Mouse (Mus musculus) embryonic facial prominence, embryonic 11.5 days (tissue): ENCODE measurements around the gene Rras2. TPM values are rescaled to one million over a fixed set of nuclear protein-coding genes. Genes with fewer than 3 reads are reported as not detected.

Experiments used
- ATAC-seq: fragments of 200-750 bp; cut with Nextera tagmentation; replicated peaks from 2 replicates; pipeline ENCODE4 v1.8.0; 2017; ENCODE audit warnings: low read depth; ENCODE audit not compliant: insufficient number of reproducible peaks, low FRiP score, low TSS enrichment
- DNase-seq: peaks from one replicate; pipeline ENCODE4 v3.0.0-alpha.2; 2015; ENCODE audit warnings: low spot score
- H3K27ac ChIP-seq: fragments of 300-500 bp; sonication (generic); replicated peaks from 2 replicates; pipeline ENCODE4 v1.5.1; 2014; ENCODE audit warnings: mild to moderate bottlenecking, low read depth, low read length, control low read depth
- H3K27me3 ChIP-seq: fragments of 300-500 bp; sonication (generic); 2 replicates; pipeline ENCODE4 v1.6.1; 2014; ENCODE audit warnings: mild to moderate bottlenecking, low read length, moderate library complexity, mixed read lengths; ENCODE audit not compliant: control insufficient read depth, insufficient read depth
- H3K36me3 ChIP-seq: fragments of 300-500 bp; sonication (generic); replicated peaks from 2 replicates; pipeline ENCODE4 v1.6.1; 2014; ENCODE audit warnings: low read depth, mild to moderate bottlenecking, low read length, moderate library complexity, mixed read lengths; ENCODE audit not compliant: control insufficient read depth, insufficient read depth
- H3K4me1 ChIP-seq: fragments of 300-500 bp; sonication (generic); 2 replicates; pipeline ENCODE4 v1.6.1; 2014; ENCODE audit warnings: low read length, mixed read lengths; ENCODE audit not compliant: control insufficient read depth, insufficient read depth
- H3K4me2 ChIP-seq: fragments of 300-500 bp; sonication (generic); 2 replicates; pipeline ENCODE4 v1.6.1; 2014; ENCODE audit warnings: low read depth, mild to moderate bottlenecking, control low read depth, low read length, moderate library complexity
- H3K4me3 ChIP-seq: fragments of 300-500 bp; sonication (generic); 2 replicates; pipeline ENCODE4 v1.5.1; 2014; ENCODE audit warnings: low read depth, low read length, control low read depth
- H3K9ac ChIP-seq: fragments of 300-500 bp; sonication (generic); replicated peaks from 2 replicates; pipeline ENCODE4 v1.6.1; 2014; ENCODE audit warnings: mild to moderate bottlenecking, control low read depth, low read length
- H3K9me3 ChIP-seq: fragments of 300-500 bp; sonication (generic); replicated peaks from 2 replicates; pipeline ENCODE4 v1.6.1; 2016; ENCODE audit warnings: mild to moderate bottlenecking, low read length, inconsistent platforms, mixed read lengths; ENCODE audit not compliant: control insufficient read depth
- WGBS: fragments of 180-500 bp; shearing (Covaris S2); extraction: QIAGEN DNeasy Blood & Tissue Kit; methylation state at CpG from one replicate; pipeline ENCODE4 v1.1.7; 2014; 5-methylcytosine and 5-hydroxymethylcytosine counted together
- polyA plus RNA-seq: library from polyadenylated mRNA; unstranded; fragments of >200 nt; fragmentation: Nextera tagmentation; extraction: Ambion mirVana; gene quantifications from 2 replicates; pipeline ENCODE4 v1.2.1, GENCODE M21; 2014

Gene Rras2
- polyA plus RNA-seq, 1 experiment from 2014 or later, result 32.2 TPM

- DNase-seq (no peak), ATAC-seq (no peak)
- Histone ChIP-seq H3K27ac (no peak overlapping the region), H3K36me3 (no peaks in the 10 kb centered on the region), H3K9me3 (no peaks in the 10 kb centered on the region), H3K27me3 (no peaks in the 10 kb centered on the region), H3K4me2 (no peak overlapping the region), H3K9ac (no peak overlapping the region), H3K4me3 (no peak overlapping the region), H3K4me1 (no peaks in the 10 kb centered on the region)
- WGBS, result 23% methylated on average over 5 of the region's 5 CpGs
Measured at GRCm38 (mm10) chr7:114133957-114134356, 16.4 kb upstream of the Rras2 start.

GRCm38 (mm10) chr7:114132316-114132715 is 14.7 kb upstream of the Rras2 start:
- Histone ChIP-seq H3K36me3 (no peaks in the 10 kb centered on the region), H3K9ac (no peak overlapping the region), H3K27me3 (no peaks in the 10 kb centered on the region), H3K27ac (no peak overlapping the region), H3K4me3 (no peak overlapping the region), H3K4me1 (no peaks in the 10 kb centered on the region), H3K4me2 (no peak overlapping the region), H3K9me3 (no peaks in the 10 kb centered on the region)
- DNase-seq (no peak), ATAC-seq (no peak)
- WGBS, result 65% methylated on average over 8 of the region's 8 CpGs

- DNase-seq, result no peak
- H3K36me3 ChIP-seq, result no peaks in the 10 kb centered on the region
- no peak for ATAC-seq
- 57% methylated on average over 2 of the region's 2 CpGs for WGBS
- H3K9ac ChIP-seq, result no peak overlapping the region
- no peaks in the 10 kb centered on the region for H3K27me3 ChIP-seq
- H3K4me2 ChIP-seq, result no peak overlapping the region
- no peaks in the 10 kb centered on the region for H3K4me1 ChIP-seq
- no peak overlapping the region for H3K4me3 ChIP-seq
- no peaks in the 10 kb centered on the region for H3K9me3 ChIP-seq
- H3K27ac ChIP-seq, result no peak overlapping the region
Measured at GRCm38 (mm10) chr7:114129281-114129680, 11.7 kb upstream of the Rras2 start.

- H3K4me2 ChIP-seq, result peak overlapping the region; percentile 74; the same call in 1 of the 2 replicates
- H3K4me3 ChIP-seq, result no peak overlapping the region
- WGBS, result 24% methylated on average over 7 of the region's 7 CpGs
Measured at GRCm38 (mm10) chr7:114118180-114118579, 599 bp upstream of the Rras2 start.

GRCm38 (mm10) chr7:114116711-114117351 is 750 bp downstream of the Rras2 start:
- Histone ChIP-seq H3K36me3 (no peaks in the 10 kb centered on the region), H3K27ac (peak overlapping the region; percentile 94), H3K4me1 (peaks cover 3% of the 10 kb centered on the region; the same call in 1 of the 2 replicates), H3K9me3 (no peaks in the 10 kb centered on the region), H3K4me3 (peak overlapping the region; percentile 88), H3K27me3 (no peaks in the 10 kb centered on the region), H3K4me2 (peak overlapping the region; percentile 74), H3K9ac (peak overlapping the region; percentile 80)
- DNase-seq, result peak; percentile 74
- under 1% methylated on average over 44 of the region's 74 CpGs for WGBS
- peak; percentile 76 for ATAC-seq

More at GRCm38 (mm10) chr7:114118180-114118579, 599 bp upstream of the Rras2 start:
- DNase-seq, result no peak
- Histone ChIP-seq H3K36me3 (no peaks in the 10 kb centered on the region), H3K4me1 (peaks cover 3% of the 10 kb centered on the region; the same call in 1 of the 2 replicates), H3K27ac (no peak overlapping the region), H3K9me3 (no peaks in the 10 kb centered on the region), H3K27me3 (no peaks in the 10 kb centered on the region), H3K9ac (no peak overlapping the region)
- ATAC-seq, result no peak

- 28% methylated on average over 9 of the region's 9 CpGs for WGBS
- Histone ChIP-seq H3K9me3 (no peaks in the 10 kb centered on the region), H3K4me3 (peak overlapping the region; percentile 88), H3K27me3 (no peaks in the 10 kb centered on the region), H3K4me1 (peaks cover 3% of the 10 kb centered on the region; the same call in 1 of the 2 replicates), H3K27ac (no peak overlapping the region), H3K4me2 (peak overlapping the region; percentile 74), H3K9ac (no peak overlapping the region), H3K36me3 (no peaks in the 10 kb centered on the region)
- DNase-seq, result peak; percentile 6
- ATAC-seq, result no peak
Measured at GRCm38 (mm10) chr7:114115961-114116360, 1.6 kb downstream of the Rras2 start.

- H3K9ac ChIP-seq, result no peak overlapping the region
- no peaks in the 10 kb centered on the region for H3K36me3 ChIP-seq
- no peak for DNase-seq
- H3K4me1 ChIP-seq, result peaks cover 3% of the 10 kb centered on the region; the same call in 1 of the 2 replicates
- no peak overlapping the region for H3K27ac ChIP-seq
- H3K4me3 ChIP-seq, result no peak overlapping the region
- H3K9me3 ChIP-seq, result no peaks in the 10 kb centered on the region
- H3K4me2 ChIP-seq, result no peak overlapping the region
- H3K27me3 ChIP-seq, result no peaks in the 10 kb centered on the region
- WGBS, result 84% methylated on average over 3 of the region's 3 CpGs
- ATAC-seq, result no peak
Measured at GRCm38 (mm10) chr7:114114976-114115375, 2.6 kb downstream of the Rras2 start.

GRCm38 (mm10) chr7:114114284-114114683 is 3.3 kb downstream of the Rras2 start:
- H3K4me2 ChIP-seq, result no peak overlapping the region
- 94% methylated on average over 2 of the region's 2 CpGs for WGBS
- H3K27me3 ChIP-seq, result no peaks in the 10 kb centered on the region
- no peak overlapping the region for H3K4me3 ChIP-seq
- peaks cover 3% of the 10 kb centered on the region; the same call in 1 of the 2 replicates for H3K4me1 ChIP-seq
- ATAC-seq (no peak), DNase-seq (no peak)
- H3K9me3 ChIP-seq, result no peaks in the 10 kb centered on the region
- no peak overlapping the region for H3K9ac ChIP-seq
- no peaks in the 10 kb centered on the region for H3K36me3 ChIP-seq
- H3K27ac ChIP-seq, result no peak overlapping the region
